Mouse (Mus musculus) layer of hippocampus, postnatal 10 days (tissue): ENCODE measurements around the gene Nipsnap2. TPM values are rescaled to one million over a fixed set of nuclear protein-coding genes. Genes with fewer than 3 reads are reported as not detected.
"Not testable (repeated sequence)": the region's sequence is repeated elsewhere in the genome, so short reads cannot be mapped to it uniquely, and the experiment has no call there.

Experiments used
- DNase-seq, 2 experiments: peaks; one replicate each; pipeline ENCODE4 v3.0.0; 2021; ENCODE audit warnings: low spot score in 2 of 2
- total RNA-seq, 2 experiments: library from RNA; stranded (reverse); gene quantifications; 2 replicates each; pipeline ENCODE4 v1.2.3; 2021

Gene Nipsnap2
- total RNA-seq, 2 experiments from 2014 or later, result 78.1 to 79.6 TPM

DNA sequence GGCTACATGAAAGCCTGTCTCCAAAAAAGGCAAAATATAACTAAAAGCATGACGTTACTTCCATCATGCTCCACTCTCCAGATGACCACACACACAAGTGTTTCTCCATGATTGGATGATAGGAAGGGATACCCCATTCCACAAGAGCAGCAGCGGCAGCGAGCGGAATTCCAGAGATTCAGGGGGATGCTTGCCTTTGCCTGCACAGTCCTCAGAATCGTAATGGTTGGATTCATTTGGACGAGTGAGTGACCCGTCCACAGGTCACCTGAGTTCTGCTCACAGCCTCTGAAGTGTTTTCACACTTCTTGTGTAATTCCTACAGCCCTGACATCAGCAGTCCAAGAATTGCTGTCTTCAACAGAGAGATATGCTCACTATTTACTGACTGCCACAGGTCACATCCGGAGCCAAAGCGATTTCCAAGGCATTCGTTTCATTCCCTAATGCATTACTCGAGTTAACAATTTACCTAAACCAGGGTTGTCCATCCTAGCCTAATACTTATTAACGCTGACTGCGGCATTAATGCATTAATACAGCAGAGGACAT, 35.1 kb downstream of the Nipsnap2 start:
- no peak for DNase-seq

DNA sequence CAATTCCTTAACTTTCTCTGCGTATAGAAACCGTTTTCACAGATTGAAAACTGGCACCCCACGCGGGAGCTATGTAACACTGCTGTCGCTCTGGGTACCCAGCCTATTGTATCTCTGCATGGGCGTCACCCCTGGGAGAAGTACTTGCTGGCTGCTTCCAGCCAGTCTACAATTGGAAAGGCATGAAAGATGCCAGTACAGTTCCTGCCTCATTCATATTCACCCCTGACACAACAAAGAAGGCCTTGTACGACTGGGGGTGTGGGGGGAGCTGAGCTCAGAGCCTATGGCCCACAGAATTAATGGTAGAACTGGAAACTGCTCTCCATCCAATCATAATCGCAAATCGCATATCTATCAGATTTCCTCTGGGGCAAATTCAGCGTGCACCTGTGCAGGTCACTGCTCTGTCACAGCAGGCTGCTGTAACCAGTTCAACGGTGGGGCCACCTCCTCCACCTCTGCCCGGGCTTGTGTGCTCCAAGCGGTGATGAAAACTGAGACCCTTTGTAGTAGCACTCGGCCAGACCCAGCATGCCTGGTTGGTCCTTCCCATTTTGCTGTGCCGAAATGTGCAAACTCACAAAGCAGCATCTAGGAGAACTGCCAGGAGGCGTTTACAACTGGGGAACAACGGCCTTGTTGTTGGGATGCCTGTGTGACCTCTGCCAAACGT, 37.1 kb downstream of the Nipsnap2 start:
- peak; percentile 55 to 68 for DNase-seq

DNA sequence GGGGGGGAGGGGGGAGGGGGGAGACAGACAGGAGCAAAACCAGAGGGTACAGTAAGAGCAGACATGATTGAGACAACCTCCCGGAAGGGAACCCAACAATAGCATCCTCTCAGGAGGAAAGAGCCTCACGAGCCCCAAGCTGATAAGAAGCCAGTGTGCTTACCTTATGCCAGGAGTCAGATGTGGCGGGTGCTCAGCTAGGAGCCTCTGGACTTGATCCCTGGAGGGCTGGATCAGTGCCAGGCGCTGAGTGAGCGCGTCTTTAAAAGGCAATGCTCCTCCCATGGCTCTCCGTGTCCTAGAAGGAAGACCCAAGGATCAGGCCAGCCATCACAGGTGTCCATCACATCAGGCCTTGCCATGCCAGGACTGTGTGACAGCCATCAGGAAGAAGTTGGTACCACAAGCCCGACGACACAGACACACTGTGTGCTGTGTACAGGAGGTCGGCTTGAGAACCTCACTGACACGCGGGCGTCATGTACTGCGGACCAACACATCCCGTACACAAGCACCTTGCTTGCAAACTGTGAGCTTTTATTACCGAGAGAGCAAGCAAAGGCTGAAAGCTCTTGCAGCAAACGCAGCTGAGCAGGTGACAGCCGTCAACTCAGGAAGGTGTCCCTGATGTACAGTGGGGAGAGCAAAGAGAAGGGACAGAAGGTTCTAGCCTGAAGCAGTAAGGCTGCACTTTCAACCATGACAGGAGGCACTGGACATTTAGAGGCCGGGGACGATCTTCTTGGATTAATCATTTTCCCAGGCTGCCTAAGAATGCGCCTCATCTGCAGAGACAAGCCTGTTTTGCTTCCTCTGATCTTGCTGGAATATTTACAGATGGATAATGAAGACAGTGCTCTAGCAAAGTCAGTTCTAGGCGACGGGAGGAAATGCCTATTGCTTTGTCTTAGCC, 45.8 kb downstream of the Nipsnap2 start:
- DNase-seq, result no peak

DNA sequence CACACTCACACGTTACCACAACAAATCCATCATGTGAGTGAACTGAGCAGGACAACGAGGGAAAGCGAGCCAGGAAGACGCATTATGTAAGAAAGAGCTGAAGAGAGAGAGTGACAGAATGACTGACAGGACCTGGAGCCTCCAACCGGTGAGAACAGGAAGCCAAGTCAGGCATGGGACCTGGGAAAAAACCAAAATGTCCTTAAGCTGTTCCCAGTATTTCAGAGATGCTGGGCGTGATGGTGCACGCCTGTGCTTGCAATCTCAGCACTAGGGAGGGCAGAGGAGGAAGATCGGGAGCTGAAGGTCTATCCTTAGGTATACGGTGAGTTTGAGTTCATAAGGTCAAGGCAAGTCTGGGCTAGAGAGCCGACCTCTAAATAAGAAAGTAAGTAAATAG, 47.6 kb downstream of the Nipsnap2 start:
- no peak for DNase-seq

DNA sequence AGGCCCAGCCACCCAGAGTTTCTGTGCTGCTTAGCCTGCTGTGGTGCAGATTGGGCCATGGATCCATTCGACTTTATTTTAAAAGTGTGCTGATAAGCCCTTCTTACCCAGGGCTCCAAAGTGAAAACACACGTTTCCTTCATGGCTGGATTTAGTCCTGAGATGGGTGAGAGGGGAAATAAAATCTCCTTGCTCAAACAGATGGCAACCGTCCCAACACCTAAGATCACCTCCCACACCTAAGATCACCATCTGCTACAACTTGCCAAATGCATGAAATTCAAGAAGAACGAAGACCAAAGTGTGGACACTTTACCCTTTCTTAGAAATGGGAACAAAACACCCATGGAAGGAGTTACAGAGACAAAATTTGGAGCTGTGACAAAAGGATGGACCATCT, 48.5 kb downstream of the Nipsnap2 start:
- not testable (repeated sequence) for DNase-seq

DNA sequence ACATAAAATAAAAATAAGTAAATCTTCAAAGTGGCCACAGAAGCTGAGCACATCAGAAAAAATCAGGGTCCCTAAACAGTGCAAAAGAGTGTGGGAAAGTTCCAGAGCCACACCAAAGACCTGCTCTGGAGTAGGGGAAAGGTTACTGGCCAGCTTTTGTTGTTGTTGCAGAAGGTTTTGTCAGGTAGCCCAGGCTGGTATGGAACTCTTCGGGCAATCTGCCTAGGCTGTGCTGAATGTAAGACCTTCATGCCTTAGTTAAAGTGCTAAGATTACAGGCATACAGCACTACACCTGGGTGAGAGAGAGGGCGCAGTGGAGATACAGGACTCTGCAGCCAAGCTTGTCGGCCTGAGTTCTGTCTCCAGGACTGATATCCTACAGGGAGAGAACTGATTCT, 49.8 kb downstream of the Nipsnap2 start:
- DNase-seq, result no peak

DNA sequence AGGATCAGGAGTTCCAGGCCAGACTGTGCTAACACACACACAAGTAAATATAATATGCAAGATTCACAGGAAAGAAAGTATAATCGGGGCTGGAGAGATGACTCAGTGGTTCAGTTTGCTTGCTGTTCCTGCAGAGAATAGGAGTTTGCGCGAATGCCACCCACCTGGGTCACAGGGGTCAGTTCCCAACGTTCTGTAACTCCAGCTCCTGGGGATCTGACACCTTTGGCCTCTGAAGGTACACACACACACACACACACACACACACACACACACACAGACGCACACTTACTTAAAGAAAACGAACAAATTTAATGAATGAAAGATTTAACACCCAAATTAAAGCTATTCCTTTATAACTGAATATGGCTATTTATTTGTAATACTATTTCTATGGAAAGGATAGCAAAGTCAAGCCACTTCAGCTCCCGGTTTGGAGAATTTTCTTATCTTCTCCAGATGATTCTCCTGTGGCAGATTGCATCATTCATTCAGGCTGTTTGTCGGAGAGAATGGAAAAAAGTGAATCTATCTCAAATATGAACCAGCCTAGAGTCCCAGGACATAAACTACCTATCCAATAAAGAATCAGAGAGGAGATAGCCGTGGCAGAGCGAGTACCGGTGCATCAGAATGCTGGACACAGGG, 53.6 kb downstream of the Nipsnap2 start:
- DNase-seq, result no peak

DNA sequence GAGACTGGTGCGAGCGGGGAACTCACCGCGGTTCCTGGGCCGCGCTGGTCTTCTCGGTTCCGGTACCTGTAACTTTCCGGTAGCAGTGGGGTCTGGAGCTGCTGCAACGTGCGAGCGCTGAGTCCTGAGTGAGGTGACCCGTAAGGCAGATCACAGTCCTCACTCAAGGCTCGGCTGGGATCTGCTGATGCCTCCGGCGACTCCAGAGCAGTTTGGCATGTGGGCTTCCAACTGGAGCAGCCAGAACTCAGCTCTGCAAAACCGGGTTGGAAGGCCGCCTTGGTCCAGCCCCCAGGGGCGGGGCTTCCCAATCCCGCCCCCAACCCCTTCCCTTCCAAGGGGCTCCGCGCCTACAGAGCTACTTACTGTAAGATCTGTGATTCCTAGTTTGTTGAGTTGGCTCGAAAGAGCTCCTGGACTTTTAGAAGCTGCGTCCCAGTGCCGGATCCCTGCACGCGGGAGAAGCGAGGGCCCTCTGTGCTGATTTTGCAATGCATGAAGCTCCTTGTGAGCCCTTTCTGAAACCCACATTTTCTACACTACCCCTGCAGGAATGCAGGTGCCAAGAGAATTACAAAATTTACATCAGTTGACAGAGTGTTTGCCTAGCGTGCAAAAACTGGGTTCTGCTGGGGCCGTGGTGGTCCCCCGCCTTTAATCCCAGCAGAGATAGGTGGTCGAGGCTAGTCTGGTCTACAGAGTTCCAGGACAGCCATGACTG, 54.3 kb downstream of the Nipsnap2 start:
- peak; percentile 79 to 87 for DNase-seq

DNA sequence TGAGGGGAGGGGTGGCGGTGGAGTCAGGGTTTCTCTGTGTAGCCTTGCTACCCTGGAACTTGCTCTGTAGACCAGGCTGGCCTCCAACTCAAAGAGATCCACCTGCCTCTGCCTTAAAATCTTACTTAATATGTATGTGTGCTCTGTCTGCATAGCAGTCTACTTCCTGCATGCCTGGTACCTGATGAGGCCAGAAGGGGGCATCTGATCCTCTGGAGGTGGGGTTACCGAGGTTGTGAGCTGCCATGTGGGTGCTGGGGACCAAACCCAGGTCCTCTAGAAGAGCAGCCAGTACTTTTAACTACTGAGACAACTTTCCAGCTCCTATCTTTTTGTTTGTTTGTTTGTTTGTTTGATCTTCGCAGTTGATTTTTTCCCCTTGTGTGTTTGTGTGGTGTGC, 55.3 kb downstream of the Nipsnap2 start:
- no peak for DNase-seq

DNA sequence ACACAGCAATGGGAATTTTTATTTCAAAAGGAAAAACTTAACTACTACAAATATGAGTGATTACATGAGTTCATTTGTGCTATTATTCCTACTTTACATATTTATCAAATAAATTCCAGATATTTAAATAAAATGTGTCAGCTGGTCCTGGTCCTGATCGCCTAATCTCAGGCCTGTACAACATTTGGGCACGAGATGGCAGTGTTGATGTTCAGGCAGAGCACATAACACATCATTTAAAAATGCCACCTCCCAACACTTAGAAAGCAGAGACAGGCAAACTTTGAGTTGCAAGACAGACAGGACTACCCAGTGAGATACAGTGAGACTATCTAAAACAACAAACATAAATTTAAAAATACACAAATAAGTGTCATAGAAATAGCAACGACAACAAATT, 57.3 kb downstream of the Nipsnap2 start:
- DNase-seq, result peak; percentile 17 to 32

DNA sequence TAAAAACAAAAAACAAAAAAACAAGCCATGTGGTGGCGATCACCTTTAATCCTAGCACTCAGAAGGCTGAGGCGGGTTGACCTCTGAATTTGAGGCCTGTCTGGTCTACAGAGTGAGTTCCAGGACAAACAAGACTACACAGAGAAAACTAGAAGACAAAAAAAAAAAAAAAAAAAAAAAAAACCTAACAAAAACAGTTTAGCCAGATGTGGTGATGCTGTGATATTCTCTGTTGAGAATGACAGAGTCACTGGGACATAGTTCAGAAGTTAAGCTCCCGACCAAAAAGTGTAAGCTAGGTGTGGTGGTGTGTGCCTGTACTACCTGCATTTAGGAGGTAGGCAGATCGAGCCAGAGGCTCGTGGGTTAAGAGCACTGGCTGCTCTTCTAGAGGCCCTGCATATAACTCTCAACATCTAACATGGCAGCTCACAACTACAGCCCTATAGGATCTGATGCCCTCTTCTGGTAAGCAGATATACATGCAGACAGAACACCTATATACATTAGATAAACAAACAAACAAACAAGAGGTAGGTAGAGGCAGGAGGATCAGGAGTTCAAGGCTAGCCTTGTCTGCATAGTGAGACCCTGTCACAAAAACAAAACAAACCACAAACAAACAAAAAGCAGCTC, 60.5 kb downstream of the Nipsnap2 start:
- DNase-seq, result no peak

DNA sequence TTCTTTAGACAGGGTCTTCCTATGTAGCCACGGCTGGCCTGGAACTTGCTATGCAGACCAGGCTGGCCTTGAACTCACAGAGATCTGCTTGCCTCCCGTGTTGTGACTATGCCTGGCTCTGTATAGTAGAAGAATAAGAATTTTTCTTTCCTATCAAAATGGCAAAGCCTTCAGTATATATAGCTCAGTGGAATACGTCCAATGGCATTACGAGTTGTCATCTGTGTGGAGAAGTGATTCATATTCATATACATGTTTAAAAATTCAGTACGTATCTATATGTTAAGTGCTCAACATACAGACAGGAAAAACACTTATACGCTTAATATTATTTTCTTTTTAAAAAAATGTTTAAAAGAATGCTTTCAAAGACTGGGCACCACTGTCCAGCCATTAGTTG, 61.3 kb downstream of the Nipsnap2 start:
- no peak for DNase-seq

DNA sequence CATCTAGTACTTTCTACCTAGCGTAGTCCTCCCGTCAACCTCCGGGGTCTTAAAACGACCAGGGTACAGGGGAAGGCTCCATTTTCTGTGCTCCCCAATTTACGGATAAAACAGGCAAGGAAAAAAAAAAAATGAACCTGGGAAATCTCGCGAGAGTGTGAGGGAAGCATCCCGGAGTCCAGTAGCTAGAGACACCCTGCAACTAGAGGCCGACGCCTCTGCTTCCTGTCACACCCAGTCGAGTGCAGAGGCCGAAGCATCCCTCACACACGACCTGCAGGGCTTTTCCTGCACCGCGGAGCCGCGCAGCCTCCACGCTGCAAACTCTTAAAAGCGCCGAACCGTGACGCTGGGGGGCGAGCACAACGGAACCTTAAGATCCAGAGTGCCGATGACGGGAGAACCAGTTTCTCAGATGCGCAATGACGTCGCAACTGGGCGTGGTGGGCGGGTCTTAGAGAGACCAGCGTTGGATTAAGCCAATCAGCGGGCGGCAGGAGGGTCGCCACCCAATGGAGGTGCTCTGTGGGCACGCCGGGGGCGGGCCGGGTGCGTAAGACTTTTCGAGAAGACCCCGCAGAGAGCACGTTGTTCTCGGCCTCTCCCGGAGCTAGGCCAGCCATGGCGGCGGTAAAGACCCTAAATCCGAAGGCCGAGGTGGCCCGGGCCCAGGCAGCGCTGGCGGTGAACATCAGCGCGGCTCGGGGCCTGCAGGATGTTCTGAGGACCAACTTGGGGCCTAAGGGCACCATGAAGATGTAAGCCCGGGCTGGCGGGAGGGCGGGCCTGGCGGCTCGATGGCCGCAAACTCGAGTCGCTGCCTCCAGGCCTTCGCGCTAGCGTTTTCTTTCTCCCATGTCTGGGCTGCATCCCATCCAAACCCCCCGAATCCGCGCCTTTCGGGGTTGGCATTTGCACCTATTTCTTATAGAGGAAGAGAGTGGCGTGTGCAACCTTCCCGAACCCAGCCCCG, 62.2 kb downstream of the Nipsnap2 start, which contains the start of gene Psph:
TSS of gene Psph (minus strand) at position 632 of the 973 bp plus-strand sequence.
- DNase-seq, result peak; percentile 96 to 97

DNA sequence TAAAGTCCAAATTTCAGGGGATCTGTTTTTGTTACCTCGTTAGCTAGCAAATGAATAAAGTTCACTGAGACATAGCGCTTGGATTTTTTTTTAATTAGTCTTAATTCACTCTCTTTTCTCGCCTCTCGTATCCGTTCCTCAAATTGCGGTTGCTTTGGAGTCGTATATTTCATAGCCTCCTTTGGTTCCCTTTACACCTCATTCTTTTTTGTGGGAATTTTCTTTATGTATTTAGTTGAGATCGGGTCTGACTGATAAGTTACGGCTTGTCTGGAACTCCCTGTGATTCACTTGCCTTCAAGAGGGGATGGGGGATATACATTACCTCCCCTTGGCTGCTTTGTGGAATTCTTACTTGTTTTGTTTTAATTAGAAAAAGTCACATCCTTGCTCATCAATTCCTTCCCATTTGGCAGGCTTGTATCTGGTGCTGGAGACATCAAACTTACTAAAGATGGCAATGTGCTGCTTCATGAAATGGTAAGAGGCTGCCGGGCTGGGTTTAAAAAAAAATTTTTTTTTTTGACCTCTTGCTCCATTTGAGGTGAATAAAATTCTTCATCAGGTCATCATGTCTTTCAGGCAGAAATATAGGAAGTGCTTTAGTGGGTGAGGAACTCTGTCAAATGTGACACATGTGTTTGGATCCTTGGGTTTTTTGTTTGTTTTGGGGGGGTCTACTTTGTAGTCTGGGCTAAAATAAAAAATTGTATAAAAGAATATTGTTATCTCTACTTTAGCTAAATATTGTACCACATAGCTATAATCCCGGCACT, 63.1 kb downstream of the Nipsnap2 start:
- no peak for DNase-seq

DNA sequence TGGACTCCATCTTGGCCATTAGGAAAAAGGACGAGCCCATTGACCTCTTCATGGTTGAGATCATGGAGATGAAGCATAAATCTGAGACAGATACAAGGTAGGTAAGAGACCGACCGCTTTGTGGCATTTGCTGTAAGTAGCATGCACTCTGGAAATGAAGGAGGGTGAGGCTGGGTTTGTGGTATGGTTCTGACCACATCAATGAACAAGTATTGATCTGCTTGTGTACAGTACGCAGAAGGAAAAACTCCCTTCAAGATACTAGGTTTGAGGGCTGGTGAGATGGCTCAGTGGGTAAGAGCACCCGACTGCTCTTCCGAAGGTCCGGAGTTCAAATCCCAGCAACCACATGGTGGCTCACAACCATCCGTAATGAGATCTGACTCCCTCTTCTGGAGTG, 65.7 kb downstream of the Nipsnap2 start:
- not testable (repeated sequence) for DNase-seq
